Mouse (Mus musculus): ENCODE measurements around the gene Odf3. TPM values are rescaled to one million over a fixed set of nuclear protein-coding genes. Genes with fewer than 3 reads are reported as not detected.

Odf3 gene
- polyA plus RNA-seq, 1 experiment = 0.46 TPM

DNA sequence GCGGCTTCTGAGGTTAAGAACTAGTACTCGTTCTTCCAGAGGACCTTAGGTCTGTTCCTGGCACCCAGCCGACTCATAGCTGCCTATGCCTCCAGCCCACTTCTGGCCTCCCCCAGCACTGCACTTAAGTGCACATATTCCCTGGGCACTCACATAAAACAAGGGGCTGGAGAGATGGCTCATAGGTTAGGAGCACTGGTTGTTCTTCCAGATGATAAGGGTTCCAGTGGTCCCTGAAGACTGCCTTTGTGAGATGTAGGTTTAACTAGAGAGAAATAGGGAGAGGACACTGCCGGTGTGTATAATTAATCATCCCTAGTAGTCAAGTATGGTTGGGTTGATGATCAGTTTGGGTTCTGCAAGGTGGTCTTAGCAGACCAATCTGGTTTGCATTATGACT, 24.9 kb upstream of the Odf3 start:
- TF ChIP-seq CTCF (IDR thresholded peaks at IDR 0.05; ENCODE audit: extremely low read depth, insufficient read depth, low read length) (no peak), POLR2A (IDR thresholded peaks at IDR 0.05; ENCODE audit: extremely low read depth, insufficient read depth, low read length) (no peak)

DNA sequence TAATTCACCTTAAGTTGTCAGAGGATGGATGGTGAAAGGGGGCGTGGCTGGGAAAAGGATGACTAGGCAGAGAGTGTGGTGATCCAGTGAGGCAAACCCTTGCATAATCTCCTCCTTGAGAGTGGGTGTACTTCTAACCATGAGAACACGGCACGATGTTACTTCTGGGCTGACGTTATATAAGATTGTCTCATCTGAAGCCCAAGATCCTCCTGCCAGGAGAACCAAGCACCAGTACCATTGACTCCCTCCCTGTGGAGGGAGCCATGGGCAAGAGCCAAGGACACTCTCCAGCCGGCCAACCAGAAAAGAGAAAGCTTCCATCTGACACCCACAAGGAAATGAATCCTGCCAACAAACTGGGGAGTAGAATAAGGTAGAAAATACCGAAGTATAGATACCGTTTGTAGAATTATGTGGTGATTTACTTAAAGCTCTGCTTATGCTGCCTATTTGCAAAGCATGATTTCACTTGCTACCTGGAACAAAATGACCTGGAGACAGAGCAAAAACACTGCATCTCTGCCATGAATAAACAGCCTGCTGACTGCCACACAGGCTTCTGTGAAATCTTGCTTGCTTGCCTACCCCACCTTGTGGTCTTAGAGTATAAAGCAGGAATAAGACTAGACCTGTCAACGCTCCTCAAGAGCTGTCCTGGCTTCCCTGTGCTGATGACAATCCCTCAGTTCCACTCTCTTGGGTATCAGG, 19.3 kb upstream of the Odf3 start:
- Histone ChIP-seq H3K4me3 (ENCODE audit: insufficient read depth, low read length) (no peak overlapping the region), H3K27ac (ENCODE audit: insufficient read depth, low read length) (peak overlapping the region; percentile 30; the same call in 1 of the 2 replicates), H3K4me1 (ENCODE audit: control insufficient read depth, insufficient read depth, low read length) (peaks cover 2% of the 10 kb centered on the region; the same call in 1 of the 2 replicates)
- TF ChIP-seq CTCF (IDR thresholded peaks at IDR 0.05; ENCODE audit: extremely low read depth, insufficient read depth, low read length) = peak; percentile 67
- peak; percentile 19; the same call in 1 of the 2 replicates for TF ChIP-seq POLR2A (IDR thresholded peaks at IDR 0.05; ENCODE audit: extremely low read depth, insufficient read depth, low read length)

More for the DNA sequence above, 24.9 kb upstream of the Odf3 start:
- Histone ChIP-seq H3K4me3 (ENCODE audit: insufficient read depth, low read length) (no peak overlapping the region), H3K4me1 (ENCODE audit: control insufficient read depth, insufficient read depth, low read length) (peaks cover 5% of the 10 kb centered on the region), H3K27ac (ENCODE audit: insufficient read depth, low read length) (no peak overlapping the region)

DNA sequence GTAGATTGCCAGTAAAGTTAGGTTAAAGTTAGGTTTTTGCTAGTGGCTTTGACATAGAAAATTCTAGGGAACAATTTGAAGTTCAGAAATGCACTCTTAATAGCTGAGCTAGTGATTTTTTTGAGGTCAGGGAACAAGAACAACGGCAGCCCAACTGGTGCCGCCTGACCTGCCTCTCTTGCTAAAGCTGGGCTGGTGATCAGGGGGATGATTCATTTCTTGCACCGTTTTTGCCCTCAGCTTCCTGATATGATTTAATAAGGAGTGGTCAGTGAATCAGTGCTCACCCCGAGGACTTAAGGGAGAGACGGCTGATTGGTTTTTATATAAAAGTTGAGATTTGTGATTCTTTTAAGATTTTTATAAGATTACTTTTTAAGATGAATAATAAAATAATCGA, 16.2 kb upstream of the Odf3 start:
- Histone ChIP-seq H3K4me3 (ENCODE audit: insufficient read depth, low read length) (no peak overlapping the region), H3K4me1 (ENCODE audit: control insufficient read depth, insufficient read depth, low read length) (peaks cover 2% of the 10 kb centered on the region; the same call in 1 of the 2 replicates), H3K27ac (ENCODE audit: insufficient read depth, low read length) (no peak overlapping the region)
- TF ChIP-seq POLR2A (IDR thresholded peaks at IDR 0.05; ENCODE audit: extremely low read depth, insufficient read depth, low read length) = no peak
- no peak for TF ChIP-seq CTCF (IDR thresholded peaks at IDR 0.05; ENCODE audit: extremely low read depth, insufficient read depth, low read length)

GRCm38 (mm10) chr7:140833341-140833740, 14.3 kb upstream of the Odf3 start:
- Histone ChIP-seq H3K4me3 (ENCODE audit: insufficient read depth, low read length) (no peak overlapping the region), H3K4me1 (ENCODE audit: control insufficient read depth, insufficient read depth, low read length) (no peaks in the 10 kb centered on the region), H3K27ac (ENCODE audit: insufficient read depth, low read length) (no peak overlapping the region)
- TF ChIP-seq CTCF (IDR thresholded peaks at IDR 0.05; ENCODE audit: extremely low read depth, insufficient read depth, low read length) (no peak), POLR2A (IDR thresholded peaks at IDR 0.05; ENCODE audit: extremely low read depth, insufficient read depth, low read length) (no peak)

DNA sequence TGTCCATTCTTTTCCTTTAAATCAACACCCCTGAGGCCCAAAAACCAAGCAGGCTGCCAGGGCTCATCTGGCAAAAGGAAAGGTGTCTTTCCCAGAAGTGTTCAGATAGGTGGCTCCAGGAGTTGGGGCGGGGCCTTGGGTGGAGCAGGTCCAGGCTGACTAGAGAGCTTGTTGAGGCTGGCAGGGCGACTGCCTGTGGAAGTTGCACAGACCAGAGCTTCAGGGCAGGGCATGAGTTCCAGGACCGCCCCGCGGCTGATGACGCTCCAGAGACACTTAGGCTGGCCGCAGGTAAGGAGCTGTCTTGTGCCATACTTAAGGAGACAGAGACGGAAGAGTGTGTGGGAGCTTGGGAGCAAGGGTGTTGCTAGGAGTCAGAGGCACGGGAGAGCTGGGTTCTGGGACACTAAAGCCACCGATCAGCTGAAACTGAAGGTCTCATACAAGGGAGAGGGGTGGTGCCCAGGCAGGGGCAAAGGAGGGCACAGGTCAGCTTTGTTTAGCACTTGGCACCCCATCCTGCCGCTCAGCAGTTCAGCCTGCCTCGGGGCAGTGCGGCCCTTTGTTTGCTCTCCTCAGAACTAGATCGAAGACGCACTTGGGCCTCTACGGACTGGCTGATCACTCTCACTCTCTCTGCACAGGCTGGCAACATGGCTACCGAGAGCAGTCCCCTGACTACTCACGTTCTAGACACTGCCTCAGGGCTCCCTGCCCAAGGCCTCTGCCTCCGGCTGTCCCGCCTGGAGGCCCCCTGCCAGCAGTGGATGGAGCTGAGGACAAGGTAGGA, 12.4 kb upstream of the Odf3 start, which contains the start of gene Urah:
TSS of gene Urah (plus strand) at position 51 of the 790 bp plus-strand sequence.
- TF ChIP-seq CTCF (IDR thresholded peaks at IDR 0.05; ENCODE audit: extremely low read depth, insufficient read depth, low read length) (no peak), POLR2A (IDR thresholded peaks at IDR 0.05; ENCODE audit: extremely low read depth, insufficient read depth, low read length) (no peak)

DNA sequence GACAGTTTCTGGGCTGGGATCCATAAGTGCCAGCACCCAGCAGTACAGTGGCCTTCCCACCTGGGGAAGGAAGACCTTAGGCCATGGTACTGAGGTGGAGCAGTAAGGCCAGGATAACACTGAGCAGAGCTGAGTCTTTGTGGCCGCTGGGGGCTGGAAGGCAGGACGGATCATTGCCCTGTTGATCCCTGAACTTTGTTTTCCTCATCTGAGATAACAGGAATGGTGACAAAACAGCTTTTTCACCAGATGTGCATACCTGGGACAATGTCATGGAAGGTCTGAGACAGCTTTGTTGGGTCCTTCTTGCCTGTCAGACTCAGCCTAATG, 11.9 kb upstream of the Odf3 start:
- Histone ChIP-seq H3K4me3 (ENCODE audit: insufficient read depth, low read length) (no peak overlapping the region), H3K4me1 (ENCODE audit: control insufficient read depth, insufficient read depth, low read length) (no peaks in the 10 kb centered on the region), H3K27ac (ENCODE audit: insufficient read depth, low read length) (no peak overlapping the region)
- TF ChIP-seq POLR2A (IDR thresholded peaks at IDR 0.05; ENCODE audit: extremely low read depth, insufficient read depth, low read length) (no peak), CTCF (IDR thresholded peaks at IDR 0.05; ENCODE audit: extremely low read depth, insufficient read depth, low read length) (no peak)

More for the DNA sequence above, 12.4 kb upstream of the Odf3 start, which contains the start of gene Urah:
- Histone ChIP-seq H3K4me1 (ENCODE audit: control insufficient read depth, insufficient read depth, low read length) (no peaks in the 10 kb centered on the region), H3K27ac (ENCODE audit: insufficient read depth, low read length) (no peak within 1 kb of the TSS), H3K4me3 (ENCODE audit: insufficient read depth, low read length) (no peak within 1 kb of the TSS)

GRCm38 (mm10) chr7:140836243-140837115, 11.1 kb upstream of the Odf3 start:
- no peaks in the 10 kb centered on the region for H3K4me1 ChIP-seq (ENCODE audit: control insufficient read depth, insufficient read depth, low read length)
- no peak overlapping the region for H3K4me3 ChIP-seq (ENCODE audit: insufficient read depth, low read length)
- no peak for TF ChIP-seq CTCF (IDR thresholded peaks at IDR 0.05; ENCODE audit: extremely low read depth, insufficient read depth, low read length)
- TF ChIP-seq POLR2A (IDR thresholded peaks at IDR 0.05; ENCODE audit: extremely low read depth, insufficient read depth, low read length) = no peak
- H3K27ac ChIP-seq (ENCODE audit: insufficient read depth, low read length) = no peak overlapping the region

GRCm38 (mm10) chr7:140839556-140839955, 8.0 kb upstream of the Odf3 start:
- H3K4me3 ChIP-seq (ENCODE audit: insufficient read depth, low read length) = no peak overlapping the region
- TF ChIP-seq CTCF (IDR thresholded peaks at IDR 0.05; ENCODE audit: extremely low read depth, insufficient read depth, low read length) (no peak), POLR2A (IDR thresholded peaks at IDR 0.05; ENCODE audit: extremely low read depth, insufficient read depth, low read length) (no peak)
- no peak overlapping the region for H3K27ac ChIP-seq (ENCODE audit: insufficient read depth, low read length)
- no peaks in the 10 kb centered on the region for H3K4me1 ChIP-seq (ENCODE audit: control insufficient read depth, insufficient read depth, low read length)
